Mouse (Mus musculus): Measurements from ENCODE around the gene Ccdc159. TPM values are rescaled to one million over a fixed set of nuclear protein-coding genes. Genes with fewer than 3 reads are reported as not detected.

Ccdc159 gene
- total and polyA plus RNA-seq, 2 experiments from 2014 or later: 0.88 to 0.97 TPM

DNA sequence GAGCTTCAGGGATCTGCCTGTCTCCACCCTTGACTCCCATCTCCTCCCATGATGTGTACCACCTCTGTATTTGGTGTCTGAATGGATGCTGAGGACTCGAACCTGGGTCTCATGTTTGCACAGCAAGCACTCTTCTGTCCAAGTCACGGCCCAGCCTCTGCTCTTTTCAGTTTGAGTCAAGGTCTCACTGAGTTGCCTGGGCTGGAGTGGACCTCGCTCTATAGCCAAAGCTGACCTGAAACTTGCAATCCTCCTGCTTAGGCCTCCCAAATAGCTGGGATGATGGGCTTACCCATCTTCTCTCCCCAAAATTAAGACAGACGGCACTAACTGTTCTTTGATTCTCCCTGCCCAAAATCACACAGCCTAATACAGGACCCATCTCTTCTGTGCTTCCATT is 4.2 kb upstream of the Ccdc159 start:
- no peak for TF ChIP-seq EP300 (IDR thresholded peaks at IDR 0.05; ENCODE audit: low read depth)
- TF ChIP-seq CTCF (IDR thresholded peaks at IDR 0.05; ENCODE audit: low read depth): no peak
- no peaks in the 10 kb centered on the region for H3K9me3 ChIP-seq (replicated peaks; ENCODE audit: control insufficient read depth, low read length)
- H3K27ac ChIP-seq (ENCODE audit: low read depth): peak overlapping the region; percentile 77
- peaks cover 24% of the 10 kb centered on the region for H3K4me1 ChIP-seq (ENCODE audit: control insufficient read depth, insufficient read depth)
- DNase-seq (ENCODE audit: low spot score): no peak
- 85% methylated on average over 4 of the region's 4 CpGs for WGBS
- no peak overlapping the region for H3K9ac ChIP-seq (replicated peaks; ENCODE audit: low read depth, low read length)
- no peak overlapping the region for H3K4me3 ChIP-seq (ENCODE audit: low read depth, low read length)
- no peak for ATAC-seq (ENCODE audit: insufficient read depth, low read depth)
- H3K27me3 ChIP-seq (ENCODE audit: control insufficient read depth, insufficient read depth, low read length): no peaks in the 10 kb centered on the region
- no peaks in the 10 kb centered on the region for H3K36me3 ChIP-seq (replicated peaks; ENCODE audit: control insufficient read depth, insufficient read depth, low read length)
- H3K4me2 ChIP-seq (ENCODE audit: low read depth, low read length): no peak overlapping the region

- no peaks in the 10 kb centered on the region for H3K27me3 ChIP-seq (ENCODE audit: control insufficient read depth, insufficient read depth, low read length)
- peak overlapping the region; percentile 77 for H3K27ac ChIP-seq (ENCODE audit: low read depth)
- ATAC-seq (ENCODE audit: insufficient read depth, low read depth) (no peak), DNase-seq (ENCODE audit: low spot score) (no peak)
- no peak overlapping the region for H3K4me2 ChIP-seq (ENCODE audit: low read depth, low read length)
- no peaks in the 10 kb centered on the region for H3K36me3 ChIP-seq (replicated peaks; ENCODE audit: control insufficient read depth, insufficient read depth, low read length)
- H3K9ac ChIP-seq (replicated peaks; ENCODE audit: low read depth, low read length): no peak overlapping the region
- no peaks in the 10 kb centered on the region for H3K9me3 ChIP-seq (replicated peaks; ENCODE audit: control insufficient read depth, low read length)
- H3K4me3 ChIP-seq (ENCODE audit: low read depth, low read length): no peak overlapping the region
- TF ChIP-seq CTCF (IDR thresholded peaks at IDR 0.05; ENCODE audit: low read depth): no peak
- no peak for TF ChIP-seq EP300 (IDR thresholded peaks at IDR 0.05; ENCODE audit: low read depth)
- H3K4me1 ChIP-seq (ENCODE audit: control insufficient read depth, insufficient read depth): peaks cover 24% of the 10 kb centered on the region
- WGBS: 13% methylated on average over 3 of the region's 3 CpGs
Measured at GRCm38 (mm10) chr9:21923490-21924098, 3.7 kb upstream of the Ccdc159 start.

DNA sequence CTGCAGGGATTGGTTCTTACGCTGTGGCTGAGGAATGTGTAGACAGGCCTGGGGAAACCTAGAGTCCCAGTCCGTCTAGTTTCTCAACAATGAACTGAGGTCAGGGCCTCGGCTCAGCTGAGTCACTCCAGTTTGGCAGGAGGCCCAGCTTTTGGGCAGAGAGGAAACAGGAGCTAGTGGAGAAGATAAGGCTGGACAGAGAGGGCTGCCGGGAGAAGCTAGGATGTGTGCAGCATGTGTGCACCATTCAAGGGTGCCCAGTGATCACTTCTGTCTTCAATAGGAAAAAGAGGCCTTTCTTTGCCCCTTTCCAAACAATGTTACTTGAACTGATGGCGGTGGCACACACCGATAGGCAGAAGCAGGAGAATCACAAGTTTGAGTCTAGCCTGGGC is 3.2 kb upstream of the Ccdc159 start:
- no peak overlapping the region for H3K4me3 ChIP-seq (ENCODE audit: low read depth, low read length)
- TF ChIP-seq CTCF (IDR thresholded peaks at IDR 0.05; ENCODE audit: low read depth) (no peak), EP300 (IDR thresholded peaks at IDR 0.05; ENCODE audit: low read depth) (no peak; the same call in 1 of the 2 replicates)
- H3K36me3 ChIP-seq (replicated peaks; ENCODE audit: control insufficient read depth, insufficient read depth, low read length): no peaks in the 10 kb centered on the region
- no peak overlapping the region for H3K9ac ChIP-seq (replicated peaks; ENCODE audit: low read depth, low read length)
- DNase-seq (ENCODE audit: low spot score) (peak; percentile 96), ATAC-seq (ENCODE audit: insufficient read depth, low read depth) (peak; percentile 79)
- H3K27me3 ChIP-seq (ENCODE audit: control insufficient read depth, insufficient read depth, low read length): no peaks in the 10 kb centered on the region
- peaks cover 24% of the 10 kb centered on the region for H3K4me1 ChIP-seq (ENCODE audit: control insufficient read depth, insufficient read depth)
- 18% methylated on average over 6 of the region's 6 CpGs for WGBS
- peak overlapping the region; percentile 77 for H3K27ac ChIP-seq (ENCODE audit: low read depth)
- no peak overlapping the region for H3K4me2 ChIP-seq (ENCODE audit: low read depth, low read length)
- H3K9me3 ChIP-seq (replicated peaks; ENCODE audit: control insufficient read depth, low read length): no peaks in the 10 kb centered on the region

GRCm38 (mm10) chr9:21925034-21925433 is 2.2 kb upstream of the Ccdc159 start:
- Histone ChIP-seq H3K9ac (replicated peaks; ENCODE audit: low read depth, low read length) (no peak overlapping the region), H3K27ac (ENCODE audit: low read depth) (no peak overlapping the region), H3K9me3 (replicated peaks; ENCODE audit: control insufficient read depth, low read length) (no peaks in the 10 kb centered on the region), H3K4me2 (ENCODE audit: low read depth, low read length) (no peak overlapping the region), H3K36me3 (replicated peaks; ENCODE audit: control insufficient read depth, insufficient read depth, low read length) (no peaks in the 10 kb centered on the region), H3K4me1 (ENCODE audit: control insufficient read depth, insufficient read depth) (peaks cover 24% of the 10 kb centered on the region), H3K27me3 (ENCODE audit: control insufficient read depth, insufficient read depth, low read length) (no peaks in the 10 kb centered on the region), H3K4me3 (ENCODE audit: low read depth, low read length) (no peak overlapping the region)
- no peak for DNase-seq (ENCODE audit: low spot score)
- WGBS: 85% methylated on average over 3 of the region's 3 CpGs
- ATAC-seq (ENCODE audit: insufficient read depth, low read depth): no peak
- TF ChIP-seq EP300 (IDR thresholded peaks at IDR 0.05; ENCODE audit: low read depth) (no peak), CTCF (IDR thresholded peaks at IDR 0.05; ENCODE audit: low read depth) (no peak)

DNA sequence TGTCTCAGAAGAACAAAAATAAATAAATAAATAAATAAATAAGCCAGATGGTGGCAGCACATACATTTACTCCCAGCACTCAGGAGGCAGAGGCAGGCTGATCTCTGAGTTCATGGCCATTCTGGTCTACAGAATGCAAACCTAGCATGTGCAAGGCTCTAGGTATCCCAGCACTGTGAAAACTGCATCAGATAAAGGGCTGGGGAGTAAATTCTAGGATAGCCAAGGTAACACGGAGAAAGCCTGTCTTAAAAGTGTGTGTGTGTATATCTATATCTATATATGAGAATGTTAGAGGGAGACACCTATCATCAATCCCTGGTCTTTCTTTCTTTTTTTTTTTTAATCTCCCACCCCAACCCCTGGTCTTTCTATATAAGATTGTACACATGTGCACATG is 1.8 kb upstream of the Ccdc159 start:
- no peaks in the 10 kb centered on the region for H3K9me3 ChIP-seq (replicated peaks; ENCODE audit: control insufficient read depth, low read length)
- no peaks in the 10 kb centered on the region for H3K27me3 ChIP-seq (ENCODE audit: control insufficient read depth, insufficient read depth, low read length)
- H3K4me2 ChIP-seq (ENCODE audit: low read depth, low read length): no peak overlapping the region
- H3K36me3 ChIP-seq (replicated peaks; ENCODE audit: control insufficient read depth, insufficient read depth, low read length): no peaks in the 10 kb centered on the region
- peaks cover 24% of the 10 kb centered on the region for H3K4me1 ChIP-seq (ENCODE audit: control insufficient read depth, insufficient read depth)
- H3K4me3 ChIP-seq (ENCODE audit: low read depth, low read length): no peak overlapping the region
- H3K27ac ChIP-seq (ENCODE audit: low read depth): no peak overlapping the region
- H3K9ac ChIP-seq (replicated peaks; ENCODE audit: low read depth, low read length): no peak overlapping the region
- 92% methylated on average over 1 of the region's 1 CpGs for WGBS
- DNase-seq (ENCODE audit: low spot score) (no peak), ATAC-seq (ENCODE audit: insufficient read depth, low read depth) (no peak)
- TF ChIP-seq EP300 (IDR thresholded peaks at IDR 0.05; ENCODE audit: low read depth) (no peak), CTCF (IDR thresholded peaks at IDR 0.05; ENCODE audit: low read depth) (no peak)

GRCm38 (mm10) chr9:21926155-21926554 is 1.1 kb upstream of the Ccdc159 start:
- TF ChIP-seq CTCF (IDR thresholded peaks at IDR 0.05; ENCODE audit: low read depth): no peak
- no peak for TF ChIP-seq EP300 (IDR thresholded peaks at IDR 0.05; ENCODE audit: low read depth)
- H3K36me3 ChIP-seq (replicated peaks; ENCODE audit: control insufficient read depth, insufficient read depth, low read length): no peaks in the 10 kb centered on the region
- no peak overlapping the region for H3K4me3 ChIP-seq (ENCODE audit: low read depth, low read length)
- no peak for DNase-seq (ENCODE audit: low spot score)
- peaks cover 24% of the 10 kb centered on the region for H3K4me1 ChIP-seq (ENCODE audit: control insufficient read depth, insufficient read depth)
- peak overlapping the region; percentile 67; the same call in 1 of the 2 replicates for H3K9ac ChIP-seq (replicated peaks; ENCODE audit: low read depth, low read length)
- H3K4me2 ChIP-seq (ENCODE audit: low read depth, low read length): peak overlapping the region; percentile 77
- ATAC-seq (ENCODE audit: insufficient read depth, low read depth): no peak
- 0 out of 2 replicates have a peak overlapping the region, but pooled peaks have one; percentile 11 for H3K27ac ChIP-seq (ENCODE audit: low read depth)
- 68% methylated on average over 6 of the region's 6 CpGs for WGBS
- no peaks in the 10 kb centered on the region for H3K27me3 ChIP-seq (ENCODE audit: control insufficient read depth, insufficient read depth, low read length)
- H3K9me3 ChIP-seq (replicated peaks; ENCODE audit: control insufficient read depth, low read length): no peaks in the 10 kb centered on the region

Data from heart, postnatal 0 days (tissue).